Mouse (Mus musculus): ENCODE data around the gene Adamts2. TPM values are rescaled to one million over a fixed set of nuclear protein-coding genes. Genes with fewer than 3 reads are reported as not detected.

Adamts2 gene
- polyA plus RNA-seq, 1 experiment from 2014 or later, result 13.6 TPM

DNA sequence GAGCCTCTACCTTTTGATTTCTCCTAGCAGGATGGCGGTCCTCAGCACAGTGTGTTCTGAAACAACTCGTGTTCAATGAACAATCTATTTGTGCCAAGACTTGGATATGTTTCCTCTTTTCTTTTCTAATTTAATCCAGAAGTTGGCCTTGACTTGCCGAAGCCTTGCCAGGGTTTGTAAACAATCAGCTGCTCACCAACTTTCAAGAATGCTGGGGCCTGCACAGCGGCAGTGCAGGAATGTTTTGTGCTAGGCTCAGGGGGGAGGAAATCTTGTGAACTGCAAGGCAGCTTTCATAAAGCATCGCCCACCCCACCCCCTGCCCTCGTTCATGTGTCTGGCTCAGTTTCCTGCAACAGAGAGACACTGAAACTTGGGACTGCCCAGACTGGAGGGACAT is 143.1 kb downstream of the Adamts2 start:
- no peak overlapping the region for H3K27ac ChIP-seq
- ATAC-seq (ENCODE audit: insufficient read depth, low FRiP score, low read depth), result no peak
- H3K36me3 ChIP-seq, result no peaks in the 10 kb centered on the region

GRCm38 (mm10) chr11:50746508-50746907 is 144.6 kb downstream of the Adamts2 start:
- Histone ChIP-seq H3K27ac (no peak overlapping the region), H3K36me3 (no peaks in the 10 kb centered on the region), H3K9me3 (no peaks in the 10 kb centered on the region), H3K9ac (no peak overlapping the region), H3K27me3 (replicated peaks) (no peaks in the 10 kb centered on the region), H3K4me1 (no peaks in the 10 kb centered on the region), H3K4me3 (replicated peaks) (no peak overlapping the region), H3K4me2 (no peak overlapping the region)
- 42% methylated on average over 2 of the region's 2 CpGs for WGBS
- ATAC-seq (ENCODE audit: insufficient read depth, low FRiP score, low read depth), result no peak

More for the DNA sequence above, 143.1 kb downstream of the Adamts2 start:
- WGBS, result 46% methylated on average over 6 of the region's 6 CpGs
- Histone ChIP-seq H3K9ac (no peak overlapping the region), H3K27me3 (replicated peaks) (no peaks in the 10 kb centered on the region), H3K4me3 (replicated peaks) (no peak overlapping the region), H3K4me2 (no peak overlapping the region), H3K4me1 (no peaks in the 10 kb centered on the region), H3K9me3 (no peaks in the 10 kb centered on the region)

GRCm38 (mm10) chr11:50750983-50751585 is 149.2 kb downstream of the Adamts2 start:
- H3K9me3 ChIP-seq, result no peaks in the 10 kb centered on the region
- no peaks in the 10 kb centered on the region for H3K36me3 ChIP-seq
- no peaks in the 10 kb centered on the region for H3K4me1 ChIP-seq
- no peak overlapping the region for H3K9ac ChIP-seq
- ATAC-seq (ENCODE audit: insufficient read depth, low FRiP score, low read depth), result no peak
- H3K4me3 ChIP-seq (replicated peaks), result no peak overlapping the region
- no peak overlapping the region for H3K4me2 ChIP-seq
- H3K27ac ChIP-seq, result no peak overlapping the region
- no peaks in the 10 kb centered on the region for H3K27me3 ChIP-seq (replicated peaks)
- WGBS, result 41% methylated on average over 7 of the region's 7 CpGs

DNA sequence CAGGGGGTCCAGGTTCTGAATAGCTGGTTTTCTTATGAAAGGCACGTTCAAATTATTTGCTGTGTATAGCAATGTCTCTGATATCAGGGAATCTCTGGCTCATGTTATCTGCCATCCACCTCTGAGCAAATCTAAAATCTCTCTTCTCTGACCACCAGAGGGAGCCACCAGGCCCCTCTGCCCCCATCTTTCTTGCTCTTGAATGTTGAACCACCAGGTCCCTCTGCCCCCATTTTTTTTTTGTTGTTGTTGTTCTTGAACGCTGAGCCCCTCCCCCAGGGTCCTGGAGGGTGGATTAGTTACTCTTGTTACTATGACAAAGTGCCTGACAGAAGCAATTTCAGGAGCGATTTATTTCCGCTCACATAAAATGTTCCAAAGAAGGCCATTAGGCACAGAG is 155.9 kb downstream of the Adamts2 start:
- Histone ChIP-seq H3K9me3 (no peaks in the 10 kb centered on the region), H3K4me3 (replicated peaks) (no peak overlapping the region), H3K9ac (no peak overlapping the region), H3K36me3 (no peaks in the 10 kb centered on the region), H3K4me2 (no peak overlapping the region), H3K27me3 (replicated peaks) (no peaks in the 10 kb centered on the region), H3K27ac (no peak overlapping the region), H3K4me1 (no peaks in the 10 kb centered on the region)
- 50% methylated on average over 4 of the region's 4 CpGs for WGBS
- ATAC-seq (ENCODE audit: insufficient read depth, low FRiP score, low read depth), result no peak

DNA sequence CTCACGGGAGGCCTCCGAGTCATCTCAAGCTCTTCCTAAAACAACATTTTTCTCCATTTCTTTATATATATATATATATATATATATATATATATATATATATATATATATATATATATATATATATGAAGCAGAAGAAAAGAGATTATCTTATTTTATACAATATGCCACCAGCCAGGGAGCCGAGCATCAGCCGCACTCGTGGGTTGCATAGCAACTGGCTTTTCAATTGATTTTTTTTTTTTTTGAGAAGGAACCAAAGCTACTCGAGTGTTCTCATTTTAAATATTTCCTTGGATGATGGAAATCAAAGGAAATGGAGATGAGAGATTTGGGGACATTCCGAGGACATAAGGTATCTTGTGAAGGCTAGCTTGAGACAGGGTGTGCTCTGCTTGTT is 164.6 kb downstream of the Adamts2 start:
- Histone ChIP-seq H3K4me2 (no peak overlapping the region), H3K4me3 (replicated peaks) (no peak overlapping the region), H3K9me3 (no peaks in the 10 kb centered on the region), H3K9ac (no peak overlapping the region), H3K27ac (no peak overlapping the region), H3K27me3 (replicated peaks) (no peaks in the 10 kb centered on the region), H3K36me3 (no peaks in the 10 kb centered on the region), H3K4me1 (peaks cover 5% of the 10 kb centered on the region)
- ATAC-seq (ENCODE audit: insufficient read depth, low FRiP score, low read depth), result no peak
- WGBS, result 86% methylated on average over 7 of the region's 7 CpGs

- no peak overlapping the region for H3K4me3 ChIP-seq (replicated peaks)
- H3K27me3 ChIP-seq (replicated peaks), result no peaks in the 10 kb centered on the region
- no peaks in the 10 kb centered on the region for H3K36me3 ChIP-seq
- H3K9me3 ChIP-seq, result no peaks in the 10 kb centered on the region
- no peak for ATAC-seq (ENCODE audit: insufficient read depth, low FRiP score, low read depth)
- 18% methylated on average over 4 of the region's 4 CpGs for WGBS
- no peak overlapping the region for H3K9ac ChIP-seq
- no peak overlapping the region for H3K27ac ChIP-seq
- peaks cover 5% of the 10 kb centered on the region for H3K4me1 ChIP-seq
- H3K4me2 ChIP-seq, result no peak overlapping the region
Measured at GRCm38 (mm10) chr11:50767039-50767438, 165.2 kb downstream of the Adamts2 start.

DNA sequence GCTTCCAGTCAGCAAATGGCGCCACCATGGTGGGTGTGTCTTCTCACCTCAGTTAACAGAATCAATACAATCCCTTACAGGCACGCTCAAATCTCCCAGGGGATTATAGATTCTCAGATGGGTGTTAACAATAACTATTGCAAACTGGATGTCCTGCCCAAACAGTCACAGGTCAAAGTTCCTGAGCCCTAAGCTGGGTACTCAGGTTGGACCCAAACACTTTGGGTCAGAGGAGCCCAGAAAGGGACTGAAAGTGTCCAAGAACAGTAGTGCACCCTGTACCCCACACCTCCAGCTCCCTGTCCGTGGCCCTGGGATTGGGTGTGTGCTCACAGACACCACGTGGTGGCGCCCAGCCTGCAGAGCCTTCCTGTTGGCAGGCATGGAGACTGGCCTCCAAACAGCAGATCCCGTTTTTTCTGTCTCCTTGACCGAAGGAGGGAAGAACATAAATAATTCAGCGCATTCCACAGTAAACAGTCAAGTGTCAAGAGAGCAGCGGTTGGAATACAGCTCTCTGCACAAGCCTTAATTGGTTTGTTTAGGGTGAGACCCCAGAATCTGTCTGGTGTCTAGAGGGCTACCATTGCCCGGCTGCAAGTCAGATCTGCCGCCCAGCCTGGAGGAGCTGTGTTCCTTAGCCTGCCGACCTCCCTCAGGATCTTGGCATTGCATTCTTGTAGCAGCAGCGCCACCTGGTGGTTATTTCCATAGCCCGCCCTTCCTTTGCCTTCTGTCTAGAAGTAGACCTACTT is 167.3 kb downstream of the Adamts2 start:
- H3K4me3 ChIP-seq (replicated peaks), result peak overlapping the region; percentile 24
- H3K9ac ChIP-seq, result no peak overlapping the region
- H3K4me1 ChIP-seq, result peaks cover 5% of the 10 kb centered on the region
- ATAC-seq (ENCODE audit: insufficient read depth, low FRiP score, low read depth), result peak; percentile 78
- no peaks in the 10 kb centered on the region for H3K9me3 ChIP-seq
- H3K27me3 ChIP-seq (replicated peaks), result no peaks in the 10 kb centered on the region
- H3K36me3 ChIP-seq, result no peaks in the 10 kb centered on the region; the same call in 1 of the 2 replicates
- peak overlapping the region; percentile 53 for H3K4me2 ChIP-seq
- 10% methylated on average over 14 of the region's 14 CpGs for WGBS
- H3K27ac ChIP-seq, result no peak overlapping the region

GRCm38 (mm10) chr11:50771006-50771405 is 169.1 kb downstream of the Adamts2 start:
- H3K4me3 ChIP-seq (replicated peaks), result no peak overlapping the region
- H3K27ac ChIP-seq, result no peak overlapping the region
- WGBS, result 95% methylated on average over 1 of the region's 1 CpGs
- H3K4me1 ChIP-seq, result peaks cover 5% of the 10 kb centered on the region
- ATAC-seq (ENCODE audit: insufficient read depth, low FRiP score, low read depth), result no peak
- no peaks in the 10 kb centered on the region for H3K27me3 ChIP-seq (replicated peaks)
- H3K4me2 ChIP-seq, result no peak overlapping the region
- H3K36me3 ChIP-seq, result no peaks in the 10 kb centered on the region; the same call in 1 of the 2 replicates
- no peaks in the 10 kb centered on the region for H3K9me3 ChIP-seq
- no peak overlapping the region for H3K9ac ChIP-seq

- no peak overlapping the region for H3K4me3 ChIP-seq (replicated peaks)
- no peak overlapping the region for H3K27ac ChIP-seq
- no peaks in the 10 kb centered on the region for H3K9me3 ChIP-seq
- H3K36me3 ChIP-seq, result no peaks in the 10 kb centered on the region
- H3K9ac ChIP-seq, result no peak overlapping the region
- no peaks in the 10 kb centered on the region for H3K27me3 ChIP-seq (replicated peaks)
- 67% methylated on average over 11 of the region's 11 CpGs for WGBS
- no peaks in the 10 kb centered on the region for H3K4me1 ChIP-seq
- H3K4me2 ChIP-seq, result no peak overlapping the region
- no peak for ATAC-seq (ENCODE audit: insufficient read depth, low FRiP score, low read depth)
Measured at GRCm38 (mm10) chr11:50797674-50798073, 195.8 kb downstream of the Adamts2 start.

- H3K9ac ChIP-seq, result no peak overlapping the region
- H3K27ac ChIP-seq, result no peak overlapping the region
- H3K4me1 ChIP-seq, result no peaks in the 10 kb centered on the region
- H3K36me3 ChIP-seq, result no peaks in the 10 kb centered on the region
- H3K27me3 ChIP-seq (replicated peaks), result no peaks in the 10 kb centered on the region
- H3K4me3 ChIP-seq (replicated peaks), result no peak overlapping the region
- no peaks in the 10 kb centered on the region for H3K9me3 ChIP-seq
- H3K4me2 ChIP-seq, result no peak overlapping the region
- ATAC-seq (ENCODE audit: insufficient read depth, low FRiP score, low read depth), result no peak
Measured at GRCm38 (mm10) chr11:50798836-50799235, 197.0 kb downstream of the Adamts2 start.

GRCm38 (mm10) chr11:50814233-50814632 is 212.3 kb downstream of the Adamts2 start:
- 92% methylated on average over 4 of the region's 4 CpGs for WGBS
- H3K4me3 ChIP-seq (replicated peaks), result no peak overlapping the region
- no peak overlapping the region for H3K4me2 ChIP-seq
- H3K27ac ChIP-seq, result no peak overlapping the region
- no peak overlapping the region for H3K9ac ChIP-seq
- no peaks in the 10 kb centered on the region; the same call in 1 of the 2 replicates for H3K9me3 ChIP-seq
- no peaks in the 10 kb centered on the region for H3K27me3 ChIP-seq (replicated peaks)
- ATAC-seq (ENCODE audit: insufficient read depth, low FRiP score, low read depth), result no peak
- peaks cover 55% of the 10 kb centered on the region for H3K36me3 ChIP-seq
- H3K4me1 ChIP-seq, result no peaks in the 10 kb centered on the region

DNA sequence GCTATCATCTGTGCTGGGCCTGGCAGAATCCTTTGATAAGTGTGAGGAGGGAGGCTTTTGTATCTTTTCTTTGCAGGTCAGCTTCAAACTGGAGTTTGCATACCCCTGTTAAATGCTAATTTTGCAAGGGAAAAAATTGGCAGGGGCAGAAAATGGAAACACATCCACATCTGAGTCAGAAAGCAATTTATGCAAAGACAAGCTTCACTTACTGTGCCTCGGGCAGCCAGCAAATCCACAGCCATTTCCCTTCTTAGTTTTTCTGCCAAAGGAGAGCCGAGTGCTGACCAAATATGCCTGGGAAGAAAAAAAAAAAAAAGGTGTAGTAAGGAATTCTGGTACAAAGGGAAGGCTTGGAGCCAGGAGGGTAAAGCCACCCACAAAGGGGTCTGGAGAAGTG is 224.3 kb downstream of the Adamts2 start:
- Histone ChIP-seq H3K9me3 (no peaks in the 10 kb centered on the region), H3K27me3 (replicated peaks) (no peaks in the 10 kb centered on the region), H3K4me1 (0 out of 2 replicates have a peak, but pooled peaks cover 4% of the 10 kb centered on the region), H3K4me2 (peak overlapping the region; percentile 59), H3K4me3 (replicated peaks) (peak overlapping the region; percentile 93), H3K36me3 (peaks cover 18% of the 10 kb centered on the region; the same call in 1 of the 2 replicates), H3K9ac (no peak overlapping the region), H3K27ac (no peak overlapping the region)
- no peak for ATAC-seq (ENCODE audit: insufficient read depth, low FRiP score, low read depth)
- WGBS, result 42% methylated on average over 2 of the region's 2 CpGs
